ENCODE assay signal across 25 mouse cellular contexts in genomic region chr16:34515485-34515884, GRCm38 (mm10). TPM values are rescaled to one million over a fixed set of nuclear protein-coding genes. Genes with fewer than 3 reads are reported as not detected.
DNase-seq lines count a peak whose midpoint lies in the region; ATAC-seq and TF ChIP-seq lines count a peak whose summit lies in the region.
"Had no signal": no experiment of that assay in that cellular context is flagged by ENCODE, and none has a peak within 500 bp of the region (broad histone marks: within the 10 kb centered on the region; RNA-seq: fewer than 3 reads in every experiment).

No protein-coding gene starts in this region.

- H3K4me2 ChIP-seq in intestine, embryonic 16.5 days (ENCODE audit: low read depth, low read length) = no peak overlapping the region
- no peak overlapping the region for H3K4me2 ChIP-seq in stomach, embryonic 16.5 days (ENCODE audit: low read depth, low read length)
- no peak overlapping the region for H3K4me2 ChIP-seq in forebrain, embryonic 14.5 days (ENCODE audit: low read length)
- H3K4me2 ChIP-seq in midbrain, embryonic 16.5 days (ENCODE audit: low read length) = no peak overlapping the region
- H3K4me2 ChIP-seq: heart, embryonic 12.5 days; heart, embryonic 15.5 days; hindbrain, embryonic 13.5 days had no signal

- no peaks in the 10 kb centered on the region for H3K27me3 ChIP-seq in intestine, embryonic 16.5 days (replicated peaks; ENCODE audit: control insufficient read depth, insufficient read depth, low read length)
- no peaks in the 10 kb centered on the region for H3K27me3 ChIP-seq in stomach, embryonic 16.5 days (ENCODE audit: control insufficient read depth, insufficient read depth, low read length)
- H3K27me3 ChIP-seq in forebrain, embryonic 14.5 days (replicated peaks; ENCODE audit: control insufficient read depth, insufficient read depth, low read length) = no peaks in the 10 kb centered on the region
- H3K27me3 ChIP-seq in midbrain, embryonic 16.5 days (ENCODE audit: control insufficient read depth, insufficient read depth, low read depth, low read length) = no peaks in the 10 kb centered on the region
- H3K27me3 ChIP-seq: heart, embryonic 12.5 days; heart, embryonic 15.5 days; hindbrain, embryonic 13.5 days had no signal

- DNase-seq in layer of hippocampus, adult 2 months (ENCODE audit: low spot score in 2 of 2) = no peak
- no peak for DNase-seq in layer of hippocampus, postnatal 36 days
- DNase-seq in forebrain, embryonic 14.5 days (ENCODE audit: low spot score) = no peak
- DNase-seq: adrenal gland, adult 8-10 months; adrenal gland, postnatal 25 days; cerebellum, adult 11-12 months; cerebellum, adult 8-10 months; cerebellum, postnatal 10 days; cerebellum, postnatal 36 days; gastrocnemius, postnatal 10 days; gastrocnemius, postnatal 36 days; heart, postnatal 10 days; heart, postnatal 36 days had no signal

- H3K27ac ChIP-seq in layer of hippocampus, adult 2 months = peak overlapping the region; percentile 95
- H3K27ac ChIP-seq in embryonic fibroblast, embryonic 13.5 days (ENCODE audit: insufficient read depth, low read length) = peak overlapping the region; percentile 74; the same call in 1 of the 2 replicates
- H3K27ac ChIP-seq in intestine, embryonic 16.5 days (ENCODE audit: low read length) = no peak overlapping the region
- peak overlapping the region; percentile 25 for H3K27ac ChIP-seq in stomach, embryonic 16.5 days (ENCODE audit: low read length)
- H3K27ac ChIP-seq in forebrain, embryonic 14.5 days (ENCODE audit: low read depth, low read length) = no peak overlapping the region
- no peak overlapping the region for H3K27ac ChIP-seq in midbrain, embryonic 16.5 days (ENCODE audit: low read length)
- H3K27ac ChIP-seq: heart, embryonic 15.5 days; hindbrain, embryonic 10.5 days; hindbrain, embryonic 13.5 days had no signal

- TF ChIP-seq POLR2A in embryonic fibroblast, embryonic 13.5 days (IDR thresholded peaks at IDR 0.05; ENCODE audit: low read depth, low read length) = no peak

- no peaks in the 10 kb centered on the region for H3K36me3 ChIP-seq in intestine, embryonic 16.5 days (ENCODE audit: control insufficient read depth, insufficient read depth, low read length)
- no peaks in the 10 kb centered on the region for H3K36me3 ChIP-seq in stomach, embryonic 16.5 days (ENCODE audit: control insufficient read depth, insufficient read depth, low read length)
- no peaks in the 10 kb centered on the region for H3K36me3 ChIP-seq in forebrain, embryonic 14.5 days (ENCODE audit: control insufficient read depth, insufficient read depth, low read length)
- H3K36me3 ChIP-seq in midbrain, embryonic 16.5 days (ENCODE audit: control insufficient read depth, insufficient read depth, low read length) = no peaks in the 10 kb centered on the region
- H3K36me3 ChIP-seq: heart, embryonic 12.5 days; heart, embryonic 15.5 days; hindbrain, embryonic 10.5 days; hindbrain, embryonic 13.5 days had no signal

- no peak overlapping the region for H3K4me3 ChIP-seq in layer of hippocampus, adult 2 months
- no peak overlapping the region for H3K4me3 ChIP-seq in embryonic fibroblast, embryonic 13.5 days (ENCODE audit: insufficient read depth, low read length)
- H3K4me3 ChIP-seq in intestine, embryonic 16.5 days (ENCODE audit: low read length) = no peak overlapping the region
- no peak overlapping the region for H3K4me3 ChIP-seq in stomach, embryonic 16.5 days (replicated peaks; ENCODE audit: low read length)
- no peak overlapping the region for H3K4me3 ChIP-seq in forebrain, embryonic 14.5 days (ENCODE audit: low read depth, low read length)
- H3K4me3 ChIP-seq in midbrain, embryonic 16.5 days (ENCODE audit: low read depth, low read length) = no peak overlapping the region
- H3K4me3 ChIP-seq: heart, embryonic 12.5 days; heart, embryonic 15.5 days; hindbrain, embryonic 10.5 days; hindbrain, embryonic 13.5 days had no signal

- H3K9ac ChIP-seq in intestine, embryonic 16.5 days (ENCODE audit: low read depth, low read length) = no peak overlapping the region
- no peak overlapping the region for H3K9ac ChIP-seq in stomach, embryonic 16.5 days (ENCODE audit: low read length)
- no peak overlapping the region for H3K9ac ChIP-seq in forebrain, embryonic 14.5 days (ENCODE audit: low read length)
- H3K9ac ChIP-seq in midbrain, embryonic 16.5 days (ENCODE audit: low read depth, low read length) = no peak overlapping the region
- H3K9ac ChIP-seq: heart, embryonic 12.5 days; heart, embryonic 15.5 days; hindbrain, embryonic 13.5 days had no signal

- TF ChIP-seq CTCF in layer of hippocampus, adult 2 months (conservative IDR thresholded peaks at IDR 0.05) = no peak
- TF ChIP-seq CTCF in embryonic fibroblast, embryonic 13.5 days (IDR thresholded peaks at IDR 0.05; ENCODE audit: borderline replicate concordance, insufficient read depth, low read length) = no peak

- H3K9me3 ChIP-seq in intestine, embryonic 16.5 days (ENCODE audit: control insufficient read depth, low read length) = no peaks in the 10 kb centered on the region
- H3K9me3 ChIP-seq in stomach, embryonic 16.5 days (replicated peaks; ENCODE audit: control insufficient read depth, low read length) = no peaks in the 10 kb centered on the region
- no peaks in the 10 kb centered on the region for H3K9me3 ChIP-seq in forebrain, embryonic 14.5 days (replicated peaks; ENCODE audit: control insufficient read depth, low read length)
- H3K9me3 ChIP-seq in midbrain, embryonic 16.5 days (replicated peaks; ENCODE audit: control insufficient read depth, low read length, poor library complexity, severe bottlenecking) = no peaks in the 10 kb centered on the region
- H3K9me3 ChIP-seq: heart, embryonic 12.5 days; heart, embryonic 15.5 days; hindbrain, embryonic 10.5 days; hindbrain, embryonic 13.5 days had no signal

- peak; percentile 56; the same call in 1 of the 2 replicates for ATAC-seq in intestine, embryonic 16.5 days
- ATAC-seq in stomach, embryonic 16.5 days (ENCODE audit: insufficient read depth, low FRiP score) = peak; percentile 51
- ATAC-seq in forebrain, embryonic 14.5 days = no peak
- ATAC-seq in midbrain, embryonic 16.5 days = no peak
- ATAC-seq: activated CD4-positive, CD25-positive, alpha-beta regulatory T cell, adult 4 months; CD4-positive, CD25-positive, alpha-beta regulatory T cell, adult 4 months; forebrain, embryonic 16.5 days; hindbrain, embryonic 16.5 days had no signal

- H3K4me1 ChIP-seq in embryonic fibroblast, embryonic 13.5 days (ENCODE audit: control insufficient read depth, insufficient read depth, low read length) = peaks cover 13% of the 10 kb centered on the region; the same call in 1 of the 2 replicates
- no peaks in the 10 kb centered on the region for H3K4me1 ChIP-seq in intestine, embryonic 16.5 days (ENCODE audit: control insufficient read depth, insufficient read depth, low read length)
- H3K4me1 ChIP-seq in stomach, embryonic 16.5 days (ENCODE audit: control insufficient read depth, insufficient read depth, low read length) = peaks cover 10% of the 10 kb centered on the region; the same call in 1 of the 2 replicates
- H3K4me1 ChIP-seq in forebrain, embryonic 14.5 days (ENCODE audit: control insufficient read depth, insufficient read depth, low read length) = peaks cover 37% of the 10 kb centered on the region
- peaks cover 26% of the 10 kb centered on the region for H3K4me1 ChIP-seq in midbrain, embryonic 16.5 days (ENCODE audit: control insufficient read depth, insufficient read depth, low read length)

- 71% methylated on average over 4 of the region's 4 CpGs for WGBS in intestine, embryonic 16.5 days
- WGBS in stomach, embryonic 16.5 days = 75% methylated on average over 4 of the region's 4 CpGs
- 79% methylated on average over 4 of the region's 4 CpGs for WGBS in forebrain, embryonic 14.5 days
- WGBS in midbrain, embryonic 16.5 days = 86% methylated on average over 4 of the region's 4 CpGs

RNA-seq across cellular contexts. Expression of gene Kalrn, which starts 57.8 kb away (rescaled TPM):
- total RNA-seq in layer of hippocampus, adult 2 months (2021) = 100 to 1,000 TPM; 533 to 549 TPM
- 100 to 1,000 TPM; 472 to 547 TPM for total RNA-seq in layer of hippocampus, postnatal 36 days (2021)
- 25.5 and 30.3 TPM in 2 replicates for polyA plus RNA-seq in embryonic fibroblast, embryonic 13.5 days (2011; ENCODE audit: insufficient read length, low read depth, missing spikeins)
- 10.4 and 11.1 TPM in 2 replicates for polyA plus RNA-seq in intestine, embryonic 16.5 days (2015; fragmentation: Nextera tagmentation; extraction: Ambion mirVana)
- polyA plus RNA-seq in stomach, embryonic 16.5 days (2015; fragmentation: Nextera tagmentation; extraction: Ambion mirVana) = 22.7 and 24.6 TPM in 2 replicates
- 19.7 and 26.2 TPM in 2 replicates for polyA plus RNA-seq in forebrain, embryonic 14.5 days (2014; fragmentation: Nextera tagmentation; extraction: Ambion mirVana)
- 31.3 and 33.2 TPM in 2 replicates for polyA plus RNA-seq in midbrain, embryonic 16.5 days (2015; fragmentation: Nextera tagmentation; extraction: Ambion mirVana)

Comparison
In these comparisons a context has a peak if more than half of its experiments do, and no peak if none do; other contexts are left out.
1. H3K27ac ChIP-seq: peak in layer of hippocampus, adult 2 months (single experiment), embryonic fibroblast, embryonic 13.5 days (single experiment) and stomach, embryonic 16.5 days (single experiment); none in intestine, embryonic 16.5 days (single experiment), forebrain, embryonic 14.5 days (single experiment) and midbrain, embryonic 16.5 days (single experiment).
2. ATAC-seq: peak in intestine, embryonic 16.5 days (single experiment) and stomach, embryonic 16.5 days (single experiment); none in forebrain, embryonic 14.5 days (single experiment) and midbrain, embryonic 16.5 days (single experiment).